Comparison of ENCODE assay signal across 10 mouse cellular contexts in genomic region chr2:60877543-60878386, GRCm38 (mm10).
A peak's percentile ranks its signal among the peaks of the same experiment; 100 is the strongest.
DNase-seq lines count a peak whose midpoint lies in the region; ATAC-seq and TF ChIP-seq lines count a peak whose summit lies in the region.
"Had no signal": no experiment of that assay in that cellular context is flagged by ENCODE, and none has a peak within 500 bp of the region (broad histone marks: within the 10 kb centered on the region; RNA-seq: fewer than 3 reads in every experiment).

No protein-coding gene starts in this region.

- H3K27me3 ChIP-seq in kidney, adult 2 months (replicated peaks; ENCODE audit: control insufficient read depth, insufficient read depth, low read length): no peaks in the 10 kb centered on the region
- no peaks in the 10 kb centered on the region for H3K27me3 ChIP-seq in embryonic facial prominence, embryonic 14.5 days (replicated peaks; ENCODE audit: control insufficient read depth, insufficient read depth, low read length)

- 56% methylated on average over 14 of the region's 14 CpGs for WGBS in kidney, adult 2 months
- WGBS in embryonic facial prominence, embryonic 14.5 days: 63% methylated on average over 14 of the region's 14 CpGs

- no peaks in the 10 kb centered on the region for H3K36me3 ChIP-seq in kidney, adult 2 months (ENCODE audit: control insufficient read depth, insufficient read depth, low read length)
- 0 out of 2 replicates have a peak, but pooled peaks cover 3% of the 10 kb centered on the region for H3K36me3 ChIP-seq in embryonic facial prominence, embryonic 14.5 days (ENCODE audit: control insufficient read depth, insufficient read depth, low read length)

- no peak overlapping the region for H3K9ac ChIP-seq in embryonic facial prominence, embryonic 14.5 days (ENCODE audit: low read depth, low read length)

- no peak for TF ChIP-seq POLR2A in kidney, adult 2 months (IDR thresholded peaks at IDR 0.05; ENCODE audit: low read depth, low read length)

- no peak for TF ChIP-seq CTCF in kidney, adult 2 months (conservative IDR thresholded peaks at IDR 0.05; ENCODE audit: insufficient read depth, insufficient read length, low read depth, low read length)

- peak overlapping the region; percentile 1; the same call in 1 of the 2 replicates for H3K4me2 ChIP-seq in embryonic facial prominence, embryonic 14.5 days (ENCODE audit: low read depth, low read length)

- peak overlapping the region; percentile 82; the same call in 1 of the 2 replicates for H3K27ac ChIP-seq in kidney, adult 2 months (ENCODE audit: insufficient read depth, low read depth, low read length)
- no peak overlapping the region for H3K27ac ChIP-seq in embryonic facial prominence, embryonic 14.5 days (replicated peaks; ENCODE audit: low read depth, low read length)

- no peak overlapping the region for H3K4me3 ChIP-seq in kidney, adult 2 months (ENCODE audit: insufficient read depth, low read depth, low read length)
- H3K4me3 ChIP-seq in embryonic facial prominence, embryonic 14.5 days (ENCODE audit: low read depth, low read length): no peak overlapping the region

- peaks cover 14% of the 10 kb centered on the region; the same call in 1 of the 2 replicates for H3K4me1 ChIP-seq in kidney, adult 2 months (ENCODE audit: control insufficient read depth, insufficient read depth, low read length)
- peaks cover 46% of the 10 kb centered on the region for H3K4me1 ChIP-seq in embryonic facial prominence, embryonic 14.5 days (ENCODE audit: control insufficient read depth, insufficient read depth, low read length)

- no peaks in the 10 kb centered on the region for H3K9me3 ChIP-seq in embryonic facial prominence, embryonic 14.5 days (ENCODE audit: control insufficient read depth, low read length)

- intact Hi-C loops in gastrocnemius, postnatal 14 days (cut with DNase I; ENCODE audit: low total_unique reads): no loop called here

- DNase-seq in kidney, adult 2 months: peak; percentile 71
- DNase-seq in kidney, adult 8-10 months: no peak
- DNase-seq in CD4-positive, CD25-positive, alpha-beta regulatory T cell, adult 2 months (ENCODE audit: low read depth, low spot score): peak; percentile 63
- no peak for DNase-seq in embryonic facial prominence, embryonic 14.5 days (ENCODE audit: low spot score)
- no peak for DNase-seq in thymus, postnatal 36 days
- no peak for DNase-seq in gastrocnemius, postnatal 14 days
- no peak for DNase-seq in neural tube, embryonic 10.5 days (ENCODE audit: extremely low spot score, low spot score)
- DNase-seq: retina, postnatal 1 day had no signal

- no peak for ATAC-seq in embryonic facial prominence, embryonic 14.5 days (ENCODE audit: low read depth)
- ATAC-seq in megakaryocyte progenitor cell, adult 5-6 weeks (replicated peaks; ENCODE audit: poor library complexity): peak; percentile 37
- ATAC-seq: intestine, embryonic 16.5 days had no signal

Comparison
In these comparisons a context has a peak if more than half of its experiments do, and no peak if none do; other contexts are left out.
1. DNase-seq: peak in kidney, adult 2 months (single experiment) and CD4-positive, CD25-positive, alpha-beta regulatory T cell, adult 2 months (single experiment); none in kidney, adult 8-10 months (0 of 2), embryonic facial prominence, embryonic 14.5 days (single experiment), thymus, postnatal 36 days (0 of 2), gastrocnemius, postnatal 14 days (single experiment) and neural tube, embryonic 10.5 days (single experiment).